Mouse (Mus musculus) liver, embryonic 14.5 days (tissue): ENCODE data around the gene Bbox1. TPM values are rescaled to one million over a fixed set of nuclear protein-coding genes. Genes with fewer than 3 reads are reported as not detected.

Source experiments
- ATAC-seq: fragments of 200-750 bp; cut with Nextera tagmentation; 2 replicates; pipeline ENCODE4 v1.8.0; 2017; ENCODE audit warnings: moderate number of reproducible peaks, mild to moderate bottlenecking, moderate library complexity; ENCODE audit not compliant: insufficient read depth
- DNase-seq, 3 experiments: peaks; one replicate each; pipeline ENCODE4 v3.0.0-alpha.2; 2012 to 2013; ENCODE audit warnings: low read depth in 3 of 3, low spot score in 3 of 3
- H3K27ac ChIP-seq: fragments of 300-500 bp; sonication (generic); 2 replicates; pipeline ENCODE4 v1.5.1; 2014; ENCODE audit warnings: moderate library complexity, mild to moderate bottlenecking, control low read depth, inconsistent platforms
- H3K27me3 ChIP-seq: fragments of 300-500 bp; sonication (generic); 2 replicates; pipeline ENCODE4 v1.6.1; 2014; ENCODE audit warnings: mild to moderate bottlenecking, low read length, moderate library complexity; ENCODE audit not compliant: control insufficient read depth, insufficient read depth
- H3K36me3 ChIP-seq: fragments of 300-500 bp; sonication (generic); replicated peaks from 2 replicates; pipeline ENCODE4 v1.6.1; 2014; ENCODE audit warnings: low read depth; ENCODE audit not compliant: control insufficient read depth, insufficient read depth
- H3K4me1 ChIP-seq, 2 experiments: fragments of 200-500 bp in 1 of 2; fragments of 300-500 bp in 1 of 2; sonication (generic) in 1 of 2; replicated peaks; 2 replicates each; pipeline ENCODE4 v1.6.1; 2012 to 2014; ENCODE audit warnings: antibody characterized with exemption in 1 of 2, inconsistent platforms in 1 of 2, low read length in 1 of 2; ENCODE audit not compliant: control insufficient read depth in 2 of 2, insufficient read depth in 2 of 2
- H3K4me2 ChIP-seq: fragments of 300-500 bp; sonication (generic); 2 replicates; pipeline ENCODE4 v1.6.1; 2014; ENCODE audit warnings: low read depth, mild to moderate bottlenecking, control low read depth, moderate library complexity
- H3K4me3 ChIP-seq, 2 experiments: fragments of 200-500 bp in 1 of 2; fragments of 300-500 bp in 1 of 2; sonication (generic) in 1 of 2; 2 replicates each; pipeline ENCODE4 v1.5.1; 2012 to 2014; ENCODE audit warnings: low read depth in 2 of 2, low read length in 2 of 2, mild to moderate bottlenecking in 2 of 2, control low read depth in 1 of 2, inconsistent platforms in 1 of 2, moderate library complexity in 1 of 2; ENCODE audit not compliant: insufficient read depth in 1 of 2
- H3K9ac ChIP-seq: fragments of 300-500 bp; sonication (generic); replicated peaks from 2 replicates; pipeline ENCODE4 v1.6.1; 2014; ENCODE audit warnings: mild to moderate bottlenecking, control low read depth, moderate library complexity
- H3K9me3 ChIP-seq: fragments of 300-500 bp; sonication (generic); 2 replicates; pipeline ENCODE4 v1.6.1; 2016; ENCODE audit warnings: low read length, mixed read lengths; ENCODE audit not compliant: control insufficient read depth
- CTCF ChIP-seq: IDR thresholded peaks from 2 replicates; pipeline ENCODE4 v1.5.1; 2016; ENCODE audit warnings: antibody characterized with exemption, low read depth, control low read depth
- EP300 ChIP-seq: IDR thresholded peaks from 2 replicates; pipeline ENCODE4 v1.6.1; 2016; ENCODE audit warnings: antibody characterized with exemption, low read depth
- WGBS: fragments of 180-500 bp; shearing (Covaris S2); extraction: QIAGEN DNeasy Blood & Tissue Kit; methylation state at CpG from one replicate; pipeline ENCODE4 v1.1.7; 2014; ENCODE audit not compliant: insufficient replicate concordance; 5-methylcytosine and 5-hydroxymethylcytosine counted together
- polyA plus RNA-seq, 2 experiments: library from polyadenylated mRNA; depleted of rRNA in 1 of 2; stranded (reverse) in 1 of 2; unstranded in 1 of 2; fragments of >200 nt; fragmentation: Nextera tagmentation in 1 of 2; extraction: Ambion mirVana in 1 of 2; gene quantifications; 2 replicates each; pipeline versions ENCODE4 v1.2.1 to v1.2.3; 2012 to 2014

Gene Bbox1
- polyA plus RNA-seq, 2 experiments: 2.2 to 6.5 TPM

DNA sequence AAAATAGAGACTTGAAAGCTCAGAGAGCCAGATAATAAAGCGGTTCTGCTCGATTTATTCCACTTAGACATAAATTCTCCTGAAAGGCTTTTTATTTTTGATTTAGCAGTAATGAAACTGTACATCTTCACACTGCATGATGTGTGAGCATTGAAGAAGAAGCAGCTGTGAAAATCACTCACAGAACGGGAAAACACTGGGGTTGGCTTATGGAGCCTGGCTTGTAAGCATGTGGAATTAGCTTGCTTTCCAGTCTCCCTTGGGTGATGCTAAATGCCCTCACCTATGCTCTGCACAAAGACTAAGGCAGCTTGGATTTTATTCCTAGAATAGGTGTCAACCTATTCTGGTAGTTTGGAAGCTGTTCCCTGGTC lies 98.7 kb downstream of the Bbox1 start:
- Histone ChIP-seq H3K4me3 (no peak overlapping the region), H3K4me1 (no peaks in the 10 kb centered on the region), H3K36me3 (no peaks in the 10 kb centered on the region), H3K9me3 (no peaks in the 10 kb centered on the region), H3K27me3 (no peaks in the 10 kb centered on the region), H3K27ac (no peak overlapping the region), H3K4me2 (no peak overlapping the region), H3K9ac (no peak overlapping the region)
- TF ChIP-seq EP300: no peak
- TF ChIP-seq CTCF: no peak
- ATAC-seq (no peak), DNase-seq (no peak)
- WGBS: 62% methylated on average over 3 of the region's 3 CpGs

DNA sequence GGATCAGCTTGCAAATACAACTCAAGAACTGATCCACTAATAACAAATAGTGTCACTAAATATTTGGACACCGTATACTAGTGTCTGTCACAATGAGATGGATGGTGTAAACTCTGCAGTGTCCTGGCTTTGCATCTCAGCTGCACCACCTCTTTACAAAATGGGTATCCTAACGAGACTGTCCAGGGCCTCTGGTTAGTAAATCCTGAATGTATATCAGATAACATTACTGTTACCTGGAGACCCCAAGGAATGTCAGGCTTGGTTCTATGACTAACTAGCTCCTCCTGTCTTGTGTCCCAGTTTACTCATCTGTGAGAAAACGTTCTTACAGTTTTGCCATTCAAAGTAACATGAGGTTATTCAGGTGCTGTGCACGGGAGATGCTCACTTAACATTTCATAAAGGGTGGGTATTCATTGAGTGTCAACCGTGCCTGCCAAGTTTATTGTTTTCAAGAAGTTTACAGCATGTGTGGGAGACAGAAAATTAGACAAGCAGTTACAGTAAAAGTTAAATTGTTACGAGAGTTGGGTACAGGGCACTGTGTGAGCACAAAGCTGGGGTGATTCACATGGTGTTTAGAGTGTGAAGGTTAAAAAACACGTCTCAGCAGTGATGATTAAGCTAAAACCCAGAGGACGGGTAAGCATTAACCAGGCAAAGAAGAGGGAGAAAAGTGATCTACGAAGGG lies 99.2 kb downstream of the Bbox1 start:
- Histone ChIP-seq H3K36me3 (no peaks in the 10 kb centered on the region), H3K27ac (no peak overlapping the region), H3K4me1 (no peaks in the 10 kb centered on the region), H3K27me3 (no peaks in the 10 kb centered on the region), H3K4me3 (no peak overlapping the region), H3K4me2 (no peak overlapping the region), H3K9ac (no peak overlapping the region), H3K9me3 (no peaks in the 10 kb centered on the region)
- ATAC-seq: no peak
- TF ChIP-seq CTCF: no peak
- TF ChIP-seq EP300: no peak
- WGBS: 46% methylated on average over 9 of the region's 9 CpGs
- no peak for DNase-seq

DNA sequence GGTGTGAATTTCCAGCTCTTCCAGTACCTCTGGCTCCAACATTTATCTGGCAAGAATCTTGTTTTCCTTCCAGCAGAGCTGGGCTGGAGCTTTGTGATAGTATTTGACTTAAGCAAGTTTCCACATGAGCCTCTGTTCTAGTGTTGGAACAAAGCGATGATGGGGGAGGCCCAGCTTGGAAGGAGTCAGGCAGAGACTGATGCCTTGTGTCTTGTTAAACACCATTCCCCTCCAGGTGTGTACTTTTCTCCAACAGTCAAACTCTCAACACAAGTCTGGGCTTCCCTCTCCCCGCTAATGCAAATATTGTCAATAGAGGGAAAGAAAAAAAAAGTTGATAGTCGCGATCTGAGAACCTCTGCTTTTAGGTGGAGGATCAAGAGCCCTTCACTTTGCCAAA lies 100.1 kb downstream of the Bbox1 start:
- Histone ChIP-seq H3K4me2 (no peak overlapping the region), H3K9ac (no peak overlapping the region), H3K4me1 (no peaks in the 10 kb centered on the region), H3K27me3 (no peaks in the 10 kb centered on the region), H3K4me3 (no peak overlapping the region), H3K9me3 (no peaks in the 10 kb centered on the region), H3K36me3 (no peaks in the 10 kb centered on the region), H3K27ac (no peak overlapping the region)
- 64% methylated on average over 4 of the region's 4 CpGs for WGBS
- TF ChIP-seq CTCF (no peak), EP300 (no peak)
- ATAC-seq: no peak
- no peak for DNase-seq

Other genes with a start within 250 kb of the Bbox1 start
- 0.10 and 0.28 TPM in 2 replicates for gene Fibin, start 48.6 kb upstream of the Bbox1 start, polyA plus RNA-seq (2012; rRNA removed)
- gene Fibin, start 48.6 kb upstream of the Bbox1 start, polyA plus RNA-seq (2014; fragmentation: Nextera tagmentation; extraction: Ambion mirVana): 0.23 and 0.24 TPM in 2 replicates